Mouse (Mus musculus) adrenal gland, adult 2 months (tissue): Measurements from ENCODE around the gene Pzp. TPM values are rescaled to one million over a fixed set of nuclear protein-coding genes. Genes with fewer than 3 reads are reported as not detected.
A peak's percentile ranks its signal among the peaks of the same experiment; 100 is the strongest.

Experiments
- DNase-seq: peaks from one replicate; pipeline ENCODE4 v3.0.0; 2021
- polyA plus RNA-seq: library from polyadenylated mRNA; depleted of rRNA; stranded (reverse); fragments of >200 nt; gene quantifications from 2 replicates; pipeline ENCODE4 v1.2.3, GENCODE M21; 2012
- total RNA-seq, 2 experiments: library from RNA; stranded (reverse); gene quantifications; 2 replicates each; pipeline ENCODE4 v1.2.3; 2021

The Pzp gene
- total and polyA plus RNA-seq, 3 experiments = 0.31 to 11.8 (median 0.83) TPM

DNA sequence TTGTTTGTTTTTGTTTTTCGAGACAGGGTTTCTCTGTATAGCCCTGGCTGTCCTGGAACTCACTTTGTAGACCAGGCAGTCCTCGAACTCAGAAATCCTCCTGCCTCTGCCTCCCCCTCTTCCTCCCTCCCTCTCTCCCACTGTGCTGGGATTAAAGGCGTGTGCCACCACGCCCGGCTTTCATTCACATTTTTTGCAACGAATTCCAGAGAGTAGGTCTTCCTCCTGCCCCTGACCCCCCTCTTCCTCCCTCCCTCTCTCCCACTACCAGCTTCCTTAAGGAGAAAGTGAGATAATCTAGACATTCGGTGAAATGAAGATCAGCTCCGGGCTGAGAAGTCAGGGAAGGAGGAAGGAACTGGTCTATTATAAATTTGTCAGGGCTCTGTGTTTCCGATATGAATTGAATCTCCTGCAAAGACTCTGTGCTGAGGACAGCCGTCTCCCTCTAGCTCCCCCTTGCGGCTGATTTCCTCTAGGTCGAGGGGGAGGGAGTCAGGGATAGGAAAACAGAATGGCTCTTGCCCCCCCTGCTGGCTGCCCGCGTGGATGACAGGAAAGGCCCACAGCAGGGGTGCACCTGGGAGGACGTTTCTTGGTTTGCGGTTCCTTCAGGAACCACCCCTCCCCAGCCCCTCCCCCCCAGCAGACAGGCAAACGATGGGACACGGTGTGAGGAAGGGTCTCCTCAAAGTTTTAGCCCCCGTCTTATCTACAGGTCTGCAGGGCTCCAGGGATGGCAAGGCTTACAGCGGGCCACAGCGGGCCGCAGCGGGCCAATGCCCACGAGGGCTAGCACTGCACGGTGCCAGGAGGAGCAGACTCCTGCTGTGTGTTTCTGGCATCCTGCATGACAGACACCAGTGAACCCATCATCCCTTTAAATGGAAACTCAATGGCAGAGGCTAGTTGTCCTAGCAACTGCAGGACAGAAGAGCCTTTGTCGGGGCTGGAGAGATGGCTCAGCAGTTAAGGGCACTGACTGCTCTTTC is 46.8 kb downstream of the Pzp start:
- DNase-seq = peak; percentile 94

DNA sequence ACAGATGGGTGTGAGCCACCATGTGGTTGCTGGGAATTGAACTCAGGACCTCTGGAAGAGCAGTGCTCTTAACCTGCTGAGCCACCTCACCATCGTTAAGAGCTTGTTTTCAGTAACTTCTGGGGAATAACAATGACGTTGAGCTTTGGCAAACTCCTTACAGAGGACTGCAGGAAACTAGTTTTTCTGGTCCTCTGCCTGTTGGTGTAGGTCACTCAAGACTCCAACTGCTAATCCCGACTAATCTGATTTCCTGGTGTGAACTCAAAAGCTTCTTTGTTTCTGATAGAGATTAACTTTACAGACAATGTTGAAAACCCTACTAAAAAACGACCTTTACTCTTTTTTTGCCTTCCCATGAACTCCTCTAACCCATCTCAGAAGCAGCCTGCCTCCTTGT is 49.0 kb downstream of the Pzp start:
- DNase-seq = no peak

DNA sequence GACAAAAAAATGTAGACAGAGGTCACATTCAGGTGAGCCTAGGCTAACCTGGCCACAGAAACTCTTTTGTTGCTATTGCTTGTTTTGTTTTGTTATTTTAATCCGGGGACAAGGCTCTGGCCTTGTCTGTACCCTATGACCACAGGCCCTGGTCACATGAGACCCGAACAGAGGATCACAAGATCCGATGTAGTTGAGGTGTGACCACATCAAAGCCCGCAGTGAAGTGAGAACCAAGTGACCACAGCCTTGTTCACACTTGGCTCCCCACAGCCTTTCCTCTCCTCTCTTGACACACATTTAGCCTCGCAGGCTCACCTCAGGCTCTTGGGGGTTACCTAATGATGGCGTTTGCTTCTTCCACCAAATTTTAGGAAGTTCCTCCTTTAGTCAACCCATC is 52.4 kb downstream of the Pzp start:
- DNase-seq = no peak

DNA sequence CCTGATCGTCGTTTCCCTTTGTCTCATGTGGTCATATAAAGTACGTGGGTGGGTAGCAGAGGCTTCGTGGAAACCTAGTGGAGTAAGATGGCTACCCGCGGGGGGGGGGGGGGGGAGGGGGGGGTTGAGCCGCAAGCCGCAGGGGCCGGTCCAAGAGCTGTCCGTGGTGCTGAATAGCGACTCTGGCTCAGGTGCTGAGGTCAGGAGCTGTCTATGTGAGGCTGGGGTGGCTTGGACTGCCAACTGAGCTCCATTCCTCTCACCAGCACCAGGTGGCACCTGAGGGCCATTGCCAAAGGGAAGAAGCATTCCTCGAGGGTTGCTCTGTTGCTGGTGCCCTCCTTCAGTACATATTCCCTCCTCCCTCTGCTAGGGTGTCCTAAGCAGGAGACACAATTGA is 57.1 kb downstream of the Pzp start:
- DNase-seq = peak; percentile 48

DNA sequence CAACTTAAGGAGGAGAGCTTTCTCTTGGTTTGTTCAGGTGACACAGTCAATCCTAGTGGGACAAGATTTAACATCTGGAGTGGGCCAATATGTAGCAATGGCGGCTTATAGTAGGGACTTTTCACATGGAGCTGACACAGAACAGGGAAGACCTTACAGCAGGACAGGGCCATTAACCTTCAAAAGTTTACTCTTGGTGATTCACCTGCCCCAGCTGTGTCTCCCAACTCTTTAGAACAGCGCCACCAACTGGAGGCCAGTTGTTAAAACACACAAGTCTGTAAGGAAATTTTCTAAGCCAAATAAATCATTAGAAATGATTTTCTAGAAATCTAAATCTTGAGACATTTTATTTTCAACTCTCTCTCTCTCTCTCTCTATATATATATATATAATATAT is 59.2 kb downstream of the Pzp start:
- DNase-seq = peak; percentile 45

DNA sequence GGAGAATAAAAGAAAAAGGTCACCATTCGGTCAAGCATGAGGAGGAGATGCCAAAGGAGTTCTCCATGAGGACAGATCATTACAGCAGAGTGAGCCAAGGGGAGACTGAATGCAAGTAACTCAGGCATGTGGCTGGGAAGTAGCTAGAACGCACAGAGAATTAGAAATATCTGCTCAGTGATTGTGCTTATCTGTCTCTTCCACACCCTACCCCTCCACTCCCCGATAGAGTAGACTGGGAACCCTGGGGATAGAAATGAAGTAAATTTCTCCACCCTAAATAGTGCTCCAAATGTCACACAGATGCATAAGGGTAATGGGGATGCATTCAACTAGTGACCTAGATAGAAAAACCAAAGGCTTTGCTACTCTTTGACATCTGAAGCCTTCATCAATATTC is 60.0 kb downstream of the Pzp start:
- DNase-seq = no peak

DNA sequence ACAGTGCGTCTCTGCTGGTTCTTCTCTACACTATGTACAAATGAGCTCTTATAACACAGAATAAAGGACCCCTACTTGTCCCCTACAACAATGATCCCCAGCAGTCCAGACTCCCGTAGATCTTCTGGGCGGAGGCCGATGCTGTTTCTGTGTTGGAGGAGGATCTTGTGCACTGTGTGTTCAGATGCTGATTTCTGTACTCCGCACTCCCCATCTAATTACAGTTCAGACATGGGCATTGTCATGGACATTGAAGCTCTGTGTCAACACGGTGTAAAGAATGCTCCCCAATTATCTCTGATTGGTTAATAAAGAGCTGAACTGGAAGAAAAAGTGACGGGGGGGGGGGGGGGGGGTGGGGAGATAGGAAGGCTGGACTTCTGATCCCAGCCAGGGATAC is 60.5 kb downstream of the Pzp start:
- no peak for DNase-seq

GRCm38 (mm10) chr6:128464996-128465395 is 61.5 kb downstream of the Pzp start:
- no peak for DNase-seq

DNA sequence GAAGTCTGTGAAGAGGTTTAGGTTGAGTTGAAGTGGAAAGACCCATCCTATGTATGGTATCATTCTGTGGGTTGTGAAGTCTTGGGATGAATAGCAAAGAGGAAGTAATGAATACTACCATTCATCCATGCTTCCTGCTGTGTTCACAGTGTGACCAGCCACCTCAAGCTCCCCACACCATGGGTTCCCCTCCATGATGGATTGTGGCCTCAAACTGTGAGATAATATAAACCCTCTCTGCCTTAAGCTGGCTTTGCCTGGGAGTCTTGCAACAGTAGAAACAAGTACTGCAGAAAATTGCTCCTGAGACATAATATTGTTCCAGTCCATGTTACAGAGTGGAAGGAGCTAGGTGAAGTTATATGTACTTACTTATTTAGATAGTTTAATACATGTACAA is 64.9 kb downstream of the Pzp start:
- DNase-seq = no peak

- no peak for DNase-seq
Measured at GRCm38 (mm10) chr6:128460729-128461503, 65.6 kb downstream of the Pzp start.

DNA sequence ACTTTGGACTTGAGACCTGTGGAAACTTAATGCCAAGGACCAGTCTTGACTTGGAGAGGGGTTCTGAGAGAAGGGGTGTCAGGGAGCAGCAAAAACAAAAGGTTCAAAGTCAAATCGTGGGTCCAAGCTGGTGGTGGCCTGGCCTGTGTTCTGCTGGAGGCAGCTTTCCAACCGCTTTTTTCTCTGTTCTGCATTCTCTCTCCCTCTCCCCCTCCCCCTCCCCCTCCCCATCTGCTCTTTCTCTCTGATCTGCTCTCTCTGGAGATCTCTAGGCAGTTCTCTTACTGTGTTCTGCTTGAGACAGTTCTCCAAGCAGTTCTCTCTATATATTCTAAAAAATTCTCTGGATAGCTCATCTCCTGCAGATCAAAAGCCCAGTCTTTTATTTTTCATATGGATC is 66.2 kb downstream of the Pzp start:
- DNase-seq = no peak

DNA sequence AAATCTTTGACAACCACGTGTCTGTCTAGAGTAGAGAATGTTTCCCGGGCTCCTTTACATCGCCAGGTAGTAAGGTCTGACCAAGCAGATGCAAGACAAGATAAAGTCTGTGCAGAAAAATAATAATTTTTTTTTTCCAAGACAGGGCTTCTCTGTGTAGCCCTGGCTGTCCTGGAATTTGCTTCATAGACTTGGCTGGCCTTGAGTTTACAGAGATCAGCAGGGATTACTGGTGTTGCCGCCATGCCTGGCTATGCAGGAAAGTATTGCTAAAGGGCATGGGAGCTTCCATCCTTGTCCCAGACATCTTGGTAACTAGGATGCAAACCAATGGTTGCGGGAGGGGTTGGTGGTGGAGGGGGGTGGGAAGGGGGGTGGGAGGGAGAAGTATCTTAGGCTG is 69.3 kb downstream of the Pzp start:
- DNase-seq = peak; percentile 49

GRCm38 (mm10) chr6:128455835-128456605 is 70.5 kb downstream of the Pzp start:
- peak; percentile 76 for DNase-seq

- DNase-seq = no peak
Measured at GRCm38 (mm10) chr6:128447063-128447462, 79.5 kb downstream of the Pzp start.

GRCm38 (mm10) chr6:128445761-128446535 is 80.6 kb downstream of the Pzp start:
- peak; percentile 76 for DNase-seq

DNA sequence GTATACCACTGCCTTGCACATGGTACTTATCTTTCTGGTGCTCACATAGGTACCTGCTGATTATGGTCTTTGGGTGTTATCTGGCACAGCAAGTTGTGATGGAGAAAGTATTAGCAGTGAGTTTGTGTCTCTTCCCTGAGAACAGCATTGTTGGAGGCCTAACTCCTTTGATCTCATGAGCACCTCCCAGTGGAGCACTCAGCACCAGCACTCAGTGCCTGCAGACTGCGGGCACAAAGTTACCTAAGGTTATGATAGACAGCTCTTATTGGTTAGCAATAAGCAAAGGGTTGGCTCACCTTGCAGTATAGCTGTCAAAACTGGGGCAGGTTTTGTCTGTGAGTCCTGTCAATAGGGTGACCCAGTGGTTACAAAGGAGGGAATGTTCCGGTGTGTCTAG is 86.3 kb downstream of the Pzp start:
- no peak for DNase-seq

DNA sequence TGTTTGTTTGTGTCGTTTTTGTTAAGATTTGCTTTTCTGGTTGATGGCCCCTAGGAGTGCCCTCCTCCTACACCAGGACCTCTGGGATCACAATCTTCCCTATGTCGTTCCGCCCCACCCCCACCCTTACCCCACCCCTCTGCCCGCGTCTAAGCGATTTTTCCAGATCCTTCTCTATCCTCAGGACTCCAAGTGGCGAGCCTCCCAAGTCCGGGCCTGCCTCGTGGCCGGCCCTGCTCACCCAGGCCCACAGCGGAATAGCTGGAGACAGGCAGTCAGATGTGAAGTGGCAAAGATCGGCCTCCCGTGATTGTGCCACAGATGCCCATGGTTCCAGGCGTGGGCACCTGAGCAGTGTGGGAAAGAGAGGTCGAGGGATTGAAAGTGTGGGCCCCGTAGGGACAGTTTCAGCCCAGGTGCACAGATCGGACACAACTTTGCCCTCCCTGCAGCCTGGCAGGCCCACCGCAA is 87.6 kb downstream of the Pzp start:
- peak; percentile 43 for DNase-seq

- DNase-seq = peak; percentile 98
Measured at GRCm38 (mm10) chr6:128438317-128438870, 88.1 kb downstream of the Pzp start, which contains the start of gene Fkbp4. TSS of gene Fkbp4 (minus strand) at chr6:128438677.

DNA sequence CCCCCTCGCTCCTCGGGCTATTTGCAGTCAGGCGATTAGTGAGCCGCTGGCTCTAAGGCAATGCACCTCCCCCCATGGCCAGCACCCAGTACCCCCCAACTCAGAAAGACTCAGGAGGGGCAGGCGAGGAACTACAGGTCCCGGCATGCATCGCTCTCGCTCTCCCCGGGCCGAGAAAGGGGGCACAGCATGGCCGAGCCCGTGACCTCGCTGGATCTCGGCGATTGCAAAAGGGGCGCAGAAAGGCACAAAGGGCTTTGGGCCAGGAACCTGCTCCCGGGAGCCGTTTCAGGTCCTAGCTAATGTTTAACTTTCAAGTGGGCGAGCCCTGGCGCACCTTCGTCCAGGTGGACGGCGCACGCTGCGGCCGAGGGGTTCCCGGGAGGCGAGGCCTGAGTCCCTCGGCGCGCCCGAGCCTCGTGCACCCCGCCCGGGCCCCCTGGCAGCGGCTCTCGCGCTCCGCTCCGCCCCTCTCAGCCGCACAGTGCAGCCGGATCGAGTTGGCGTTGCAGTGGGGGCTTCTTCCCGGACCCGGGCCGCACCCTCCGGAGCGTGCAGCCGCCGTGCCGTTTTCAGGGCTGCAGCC is 88.7 kb downstream of the Pzp start:
- peak; percentile 86 for DNase-seq

GRCm38 (mm10) chr6:128437288-128437687 is 89.2 kb downstream of the Pzp start:
- DNase-seq = no peak
